Comparison of ENCODE assay signal across 10 mouse cellular contexts in the genomic region with DNA sequence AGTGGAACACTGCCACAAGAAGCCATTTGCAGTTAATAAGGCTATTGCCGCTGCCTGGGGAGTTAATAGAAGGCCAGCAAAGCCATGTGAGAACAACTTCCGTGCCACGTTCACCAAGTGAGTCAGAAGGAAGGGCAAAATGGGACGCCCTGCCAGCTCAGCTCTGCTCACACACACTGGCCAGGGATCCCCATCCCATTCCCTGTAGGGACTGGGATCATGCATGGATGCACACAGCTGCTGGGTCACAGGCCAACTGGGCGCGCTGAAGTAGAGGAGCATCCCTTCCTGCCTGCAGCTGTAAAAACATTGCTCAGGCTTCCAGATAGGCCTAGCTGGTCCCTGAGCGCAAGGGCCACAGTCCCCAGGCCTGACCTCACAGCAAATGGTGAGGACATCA.
DNase-seq lines count a peak whose midpoint lies in the region; ATAC-seq and TF ChIP-seq lines count a peak whose summit lies in the region.
"Had no signal": no experiment of that assay in that cellular context is flagged by ENCODE, and none has a peak within 500 bp of the region (broad histone marks: within the 10 kb centered on the region; RNA-seq: fewer than 3 reads in every experiment).

No protein-coding gene starts in this region.

- H3K9me3 ChIP-seq in heart, embryonic 12.5 days (replicated peaks) = no peaks in the 10 kb centered on the region
- H3K9me3 ChIP-seq in kidney, postnatal 0 days (replicated peaks; ENCODE audit: low read length) = no peaks in the 10 kb centered on the region
- no peaks in the 10 kb centered on the region for H3K9me3 ChIP-seq in forebrain, embryonic 10.5 days

- peak; percentile 59 to 74 for DNase-seq in heart, adult 2 months
- peak; percentile 15 for DNase-seq in brain, embryonic 14.5 days (ENCODE audit: low read depth)
- DNase-seq in gastrocnemius, postnatal 10 days = peak; percentile 45
- DNase-seq in kidney, postnatal 0 days (ENCODE audit: low spot score) = peak; percentile 55
- DNase-seq in urinary bladder, adult 2 months (ENCODE audit: low spot score) = no peak
- no peak for DNase-seq in forebrain, embryonic 10.5 days (ENCODE audit: extremely low spot score, low spot score)
- DNase-seq in urinary bladder, postnatal 10 days (ENCODE audit: low spot score) = no peak
- DNase-seq: right cerebral cortex, postnatal 14 days had no signal

- H3K79me2 ChIP-seq in heart, adult 2 months (replicated peaks; ENCODE audit: control insufficient read depth, insufficient read depth, low read length) = no peaks in the 10 kb centered on the region

- no peak overlapping the region for H3K9ac ChIP-seq in heart, adult 2 months (ENCODE audit: low read depth, low read length)
- H3K9ac ChIP-seq in heart, embryonic 12.5 days = no peak overlapping the region
- H3K9ac ChIP-seq in kidney, postnatal 0 days (ENCODE audit: low read depth, low read length) = no peak overlapping the region
- H3K9ac ChIP-seq: liver, embryonic 14.5 days had no signal

- no peaks in the 10 kb centered on the region for H3K27me3 ChIP-seq in heart, adult 2 months (ENCODE audit: control insufficient read depth, insufficient read depth, low read length)
- no peaks in the 10 kb centered on the region for H3K27me3 ChIP-seq in heart, embryonic 12.5 days (replicated peaks)
- H3K27me3 ChIP-seq in kidney, postnatal 0 days (ENCODE audit: insufficient read depth, low read length) = no peaks in the 10 kb centered on the region
- no peaks in the 10 kb centered on the region for H3K27me3 ChIP-seq in forebrain, embryonic 10.5 days (ENCODE audit: poor library complexity, severe bottlenecking)

- WGBS in heart, adult 2 months = 37% methylated on average over 7 of the region's 7 CpGs
- WGBS in heart, embryonic 12.5 days = 73% methylated on average over 7 of the region's 7 CpGs
- 23% methylated on average over 7 of the region's 7 CpGs for WGBS in kidney, postnatal 0 days
- 74% methylated on average over 7 of the region's 7 CpGs for WGBS in forebrain, embryonic 10.5 days

- H3K4me1 ChIP-seq in heart, adult 2 months (ENCODE audit: control insufficient read depth, insufficient read depth, low read length) = no peaks in the 10 kb centered on the region
- H3K4me1 ChIP-seq in heart, embryonic 12.5 days (replicated peaks) = no peaks in the 10 kb centered on the region
- peaks cover 4% of the 10 kb centered on the region; the same call in 1 of the 2 replicates for H3K4me1 ChIP-seq in kidney, postnatal 0 days (replicated peaks; ENCODE audit: insufficient read depth, low read length)
- no peaks in the 10 kb centered on the region for H3K4me1 ChIP-seq in forebrain, embryonic 10.5 days

- H3K4me2 ChIP-seq in heart, embryonic 12.5 days = no peak overlapping the region
- no peak overlapping the region for H3K4me2 ChIP-seq in kidney, postnatal 0 days (ENCODE audit: low read length)

- no peak overlapping the region for H3K27ac ChIP-seq in heart, adult 2 months
- no peak overlapping the region for H3K27ac ChIP-seq in heart, embryonic 12.5 days (ENCODE audit: poor library complexity, severe bottlenecking)
- no peak overlapping the region for H3K27ac ChIP-seq in kidney, postnatal 0 days
- no peak overlapping the region for H3K27ac ChIP-seq in forebrain, embryonic 10.5 days
- H3K27ac ChIP-seq: liver, embryonic 14.5 days had no signal

- H3K36me3 ChIP-seq in heart, adult 2 months (ENCODE audit: control insufficient read depth, insufficient read depth, low read length) = no peaks in the 10 kb centered on the region
- no peaks in the 10 kb centered on the region for H3K36me3 ChIP-seq in heart, embryonic 12.5 days
- H3K36me3 ChIP-seq in kidney, postnatal 0 days (ENCODE audit: insufficient read depth, low read length) = no peaks in the 10 kb centered on the region
- no peaks in the 10 kb centered on the region for H3K36me3 ChIP-seq in forebrain, embryonic 10.5 days (replicated peaks)

- no peak overlapping the region for H3K4me3 ChIP-seq in heart, adult 2 months
- H3K4me3 ChIP-seq in heart, embryonic 12.5 days = no peak overlapping the region
- no peak overlapping the region for H3K4me3 ChIP-seq in kidney, postnatal 0 days (replicated peaks; ENCODE audit: low read depth, low read length)
- no peak overlapping the region for H3K4me3 ChIP-seq in forebrain, embryonic 10.5 days

- ATAC-seq in heart, embryonic 12.5 days (ENCODE audit: insufficient number of reproducible peaks, low FRiP score) = no peak
- ATAC-seq in kidney, postnatal 0 days (replicated peaks; ENCODE audit: low FRiP score, low read depth) = peak; percentile 90

- no peak for TF ChIP-seq EP300 in heart, adult 2 months (IDR thresholded peaks at IDR 0.05; ENCODE audit: insufficient read depth, low read depth, low read length)

- TF ChIP-seq POLR2A in heart, adult 2 months (IDR thresholded peaks at IDR 0.05; ENCODE audit: insufficient read depth, low read depth, low read length) = no peak
- TF ChIP-seq POLR2A in brain, embryonic 14.5 days (IDR thresholded peaks at IDR 0.05; ENCODE audit: borderline replicate concordance, extremely low read depth, insufficient read depth, insufficient read length, poor library complexity, severe bottlenecking) = no peak

- no peak for TF ChIP-seq CTCF in heart, adult 2 months (IDR thresholded peaks at IDR 0.05)
- TF ChIP-seq CTCF in brain, embryonic 14.5 days (IDR thresholded peaks at IDR 0.05; ENCODE audit: borderline replicate concordance, extremely low read depth, insufficient read depth, insufficient read length) = no peak
- no peak for TF ChIP-seq CTCF in kidney, postnatal 0 days (IDR thresholded peaks at IDR 0.05; ENCODE audit: low read depth)

- intact Hi-C loops in heart, adult 2 months (cut with DNase I) = loop anchor here (10.0 kb wide), 1 partner anchor 504 kb away; no protein-coding TSS in a partner anchor

Comparison
In these comparisons a context has a peak if more than half of its experiments do, and no peak if none do; other contexts are left out.
1. DNase-seq: peak in heart, adult 2 months (2 of 2), brain, embryonic 14.5 days (single experiment), gastrocnemius, postnatal 10 days (single experiment) and kidney, postnatal 0 days (single experiment); none in urinary bladder, adult 2 months (single experiment), forebrain, embryonic 10.5 days (single experiment) and urinary bladder, postnatal 10 days (single experiment).